Comparison of ENCODE assay signal across 26 mouse cellular contexts in the genomic region with DNA sequence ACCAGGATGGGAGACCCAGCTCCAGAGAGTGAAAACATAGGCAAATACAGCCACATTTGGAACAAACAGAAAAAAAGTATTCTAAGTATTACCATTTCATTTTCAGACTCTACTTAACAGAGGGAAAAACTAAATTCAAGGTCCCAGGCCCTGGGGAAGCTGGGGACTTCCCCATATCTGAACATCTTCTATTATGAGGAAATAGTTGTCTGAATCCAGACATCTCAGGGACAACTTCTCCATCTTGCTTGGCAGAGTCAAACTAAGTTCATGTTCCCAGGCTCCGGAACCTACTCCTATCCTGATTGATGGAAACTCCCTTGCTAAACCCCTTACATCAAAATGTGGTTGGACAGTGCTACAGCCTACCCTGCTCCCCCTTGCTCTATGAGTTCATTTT. TPM values are rescaled to one million over a fixed set of nuclear protein-coding genes. Genes with fewer than 3 reads are reported as not detected.
"Had no signal": no experiment of that assay in that cellular context is flagged by ENCODE, and none has a peak within 500 bp of the region (broad histone marks: within the 10 kb centered on the region; RNA-seq: fewer than 3 reads in every experiment).

No protein-coding gene starts in this region.

- H3K27me3 ChIP-seq: limb, embryonic 13.5 days; liver, embryonic 12.5 days; liver, embryonic 15.5 days; lung, embryonic 15.5 days; midbrain, embryonic 13.5 days had no signal

- H3K4me3 ChIP-seq: left cerebral cortex, adult 2 months; limb, embryonic 13.5 days; liver, embryonic 12.5 days; liver, embryonic 15.5 days; lung, embryonic 15.5 days; midbrain, embryonic 13.5 days had no signal

- H3K9me3 ChIP-seq: limb, embryonic 13.5 days; liver, embryonic 12.5 days; liver, embryonic 15.5 days; lung, embryonic 15.5 days; midbrain, embryonic 13.5 days had no signal

- H3K27ac ChIP-seq: left cerebral cortex, adult 2 months; limb, embryonic 13.5 days; liver, embryonic 12.5 days; liver, embryonic 15.5 days; lung, embryonic 15.5 days; midbrain, embryonic 13.5 days had no signal

- H3K9ac ChIP-seq: limb, embryonic 13.5 days; liver, embryonic 12.5 days; liver, embryonic 15.5 days; lung, embryonic 15.5 days; midbrain, embryonic 13.5 days had no signal

- H3K4me1 ChIP-seq: limb, embryonic 13.5 days; liver, embryonic 12.5 days; liver, embryonic 15.5 days; lung, embryonic 15.5 days; midbrain, embryonic 13.5 days had no signal

- ATAC-seq: intestine, postnatal 0 days; liver, embryonic 12.5 days; midbrain, embryonic 13.5 days; midbrain, embryonic 16.5 days had no signal

- DNase-seq: kidney, adult 2 months; kidney, postnatal 10 days; kidney, postnatal 36 days; layer of hippocampus, postnatal 36 days; liver; lung, adult 18-20 months; lung, postnatal 10 days; lung, postnatal 36 days; thymus, adult 18-20 months; thymus, postnatal 36 days had no signal

- H3K4me2 ChIP-seq: limb, embryonic 13.5 days; liver, embryonic 12.5 days; liver, embryonic 15.5 days; lung, embryonic 15.5 days; midbrain, embryonic 13.5 days had no signal

RNA-seq across cellular contexts. Expression of gene Scgb1a1, which starts 34.6 kb away (rescaled TPM):
- total RNA-seq: layer of hippocampus, adult 8-10 months; layer of hippocampus, postnatal 10 days; layer of hippocampus, postnatal 36 days; left cerebral cortex, adult 2 months; left cerebral cortex, postnatal 10 days; left cerebral cortex, postnatal 36 days; megakaryocyte-erythroid progenitor cell, adult 5-6 weeks had no signal
- polyA plus RNA-seq: intestine, postnatal 0 days; kidney, embryonic 14.5 days; limb, embryonic 13.5 days; liver, embryonic 12.5 days; liver, embryonic 15.5 days; midbrain, embryonic 13.5 days; midbrain, embryonic 16.5 days; neural tube, embryonic 11.5 days; neural tube, embryonic 14.5 days had no signal
